Mouse (Mus musculus) bone marrow macrophage, adult 2 months (primary cell): ENCODE results near the gene Zfp768.

Experiments used
- CTCF ChIP-seq: IDR thresholded peaks from 2 replicates; pipeline ENCODE4 v1.5.1; 2012; ENCODE audit warnings: low read depth, mild to moderate bottlenecking, low read length, moderate library complexity
- POLR2A ChIP-seq: IDR thresholded peaks from 2 replicates; pipeline ENCODE4 v1.6.1; 2012; ENCODE audit warnings: mild to moderate bottlenecking, low read depth, low read length, borderline replicate concordance

DNA sequence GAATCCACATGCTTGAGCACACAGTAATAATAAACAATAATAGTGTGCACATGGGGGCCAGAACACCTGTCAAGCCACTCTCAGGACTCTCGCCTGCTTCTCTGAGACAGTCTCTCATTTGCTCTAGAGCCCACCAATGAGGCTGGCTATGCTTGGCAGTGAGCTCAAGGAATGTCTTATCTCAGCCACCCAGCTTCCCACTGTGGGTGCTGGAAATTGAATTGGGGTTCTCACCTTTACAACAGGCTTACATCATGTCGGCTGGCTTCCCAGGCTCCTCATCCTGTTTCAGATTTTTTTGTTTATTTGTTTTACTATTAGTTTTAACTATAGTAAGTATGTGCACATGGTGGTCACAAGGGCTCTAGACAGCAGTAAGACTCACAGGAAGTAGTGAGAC is 25.8 kb upstream of the Zfp768 start:
- TF ChIP-seq POLR2A (no peak), CTCF (no peak)
